ENCODE assay signal across 8 mouse cellular contexts in genomic region chr4:114901643-114902351, GRCm38 (mm10). TPM values are rescaled to one million over a fixed set of nuclear protein-coding genes. Genes with fewer than 3 reads are reported as not detected.
DNase-seq lines count a peak whose midpoint lies in the region; ATAC-seq and TF ChIP-seq lines count a peak whose summit lies in the region.
"Had no signal": no experiment of that assay in that cellular context is flagged by ENCODE, and none has a peak within 500 bp of the region (broad histone marks: within the 10 kb centered on the region; RNA-seq: fewer than 3 reads in every experiment).

No protein-coding gene starts in this region.

- TF ChIP-seq EP300 in liver, postnatal 0 days (IDR thresholded peaks at IDR 0.05; ENCODE audit: low read depth): no peak

- no peak for ATAC-seq in liver, embryonic 12.5 days
- ATAC-seq in liver, postnatal 0 days: no peak
- ATAC-seq in intestine, embryonic 14.5 days (replicated peaks; ENCODE audit: low FRiP score, low TSS enrichment, low read depth): 0 out of 2 replicates have a peak, but pooled peaks have one; percentile 54

- no peak for DNase-seq in liver, postnatal 0 days
- peak; percentile 79 for DNase-seq in embryo, embryonic 11 days
- peak; percentile 80 for DNase-seq in intestine, embryonic 14.5 days (ENCODE audit: low spot score)
- peak; percentile 21 for DNase-seq in naive thymus-derived CD4-positive, alpha-beta T cell, adult 2 months (ENCODE audit: low read depth)
- DNase-seq in urinary bladder, postnatal 14 days (ENCODE audit: low spot score): no peak
- no peak for DNase-seq in cerebellum, adult 9-10 months

- no peaks in the 10 kb centered on the region for H3K4me1 ChIP-seq in liver, embryonic 12.5 days
- 0 out of 2 replicates have a peak, but pooled peaks cover 2% of the 10 kb centered on the region for H3K4me1 ChIP-seq in liver, postnatal 0 days (ENCODE audit: insufficient read depth)
- H3K4me1 ChIP-seq in intestine, embryonic 14.5 days (replicated peaks; ENCODE audit: control insufficient read depth, insufficient read depth, low read length): no peaks in the 10 kb centered on the region

- H3K4me2 ChIP-seq in liver, embryonic 12.5 days: no peak overlapping the region
- H3K4me2 ChIP-seq in liver, postnatal 0 days (ENCODE audit: low read depth, low read length): no peak overlapping the region
- H3K4me2 ChIP-seq in intestine, embryonic 14.5 days (ENCODE audit: low read length): peak overlapping the region; percentile 26; the same call in 1 of the 2 replicates

- no peaks in the 10 kb centered on the region for H3K9me3 ChIP-seq in liver, embryonic 12.5 days (replicated peaks)
- H3K9me3 ChIP-seq in liver, postnatal 0 days (ENCODE audit: low read length): no peaks in the 10 kb centered on the region
- H3K9me3 ChIP-seq in intestine, embryonic 14.5 days (ENCODE audit: control insufficient read depth, low read length): no peaks in the 10 kb centered on the region

- 2% methylated on average over 42 of the region's 42 CpGs for WGBS in liver, embryonic 12.5 days (ENCODE audit: insufficient replicate concordance)
- 1% methylated on average over 42 of the region's 42 CpGs for WGBS in liver, postnatal 0 days (ENCODE audit: insufficient replicate concordance)
- WGBS in intestine, embryonic 14.5 days: under 1% methylated on average over 42 of the region's 42 CpGs

- H3K4me3 ChIP-seq in liver, embryonic 12.5 days: 0 out of 2 replicates have a peak overlapping the region, but pooled peaks have one; percentile 2
- H3K4me3 ChIP-seq in liver, postnatal 0 days (ENCODE audit: low read depth, low read length): no peak overlapping the region
- H3K4me3 ChIP-seq in intestine, embryonic 14.5 days (ENCODE audit: low read depth, low read length): peak overlapping the region; percentile 10; the same call in 1 of the 2 replicates

- peaks cover 100% of the 10 kb centered on the region for H3K27me3 ChIP-seq in liver, embryonic 12.5 days (replicated peaks)
- H3K27me3 ChIP-seq in liver, postnatal 0 days (ENCODE audit: insufficient read depth, low read length): peaks cover 97% of the 10 kb centered on the region
- H3K27me3 ChIP-seq in intestine, embryonic 14.5 days (replicated peaks; ENCODE audit: control insufficient read depth, insufficient read depth, low read length): peaks cover 100% of the 10 kb centered on the region

- no peaks in the 10 kb centered on the region for H3K36me3 ChIP-seq in liver, embryonic 12.5 days
- H3K36me3 ChIP-seq in liver, postnatal 0 days (replicated peaks; ENCODE audit: insufficient read depth, low read length): no peaks in the 10 kb centered on the region
- no peaks in the 10 kb centered on the region for H3K36me3 ChIP-seq in intestine, embryonic 14.5 days (ENCODE audit: control insufficient read depth, insufficient read depth, low read length)

- H3K9ac ChIP-seq in liver, embryonic 12.5 days: no peak overlapping the region
- H3K9ac ChIP-seq in liver, postnatal 0 days (replicated peaks): no peak overlapping the region
- no peak overlapping the region for H3K9ac ChIP-seq in intestine, embryonic 14.5 days (ENCODE audit: low read length)

- TF ChIP-seq CTCF in liver, postnatal 0 days (IDR thresholded peaks at IDR 0.05; ENCODE audit: low read depth): no peak

- H3K27ac ChIP-seq in liver, embryonic 12.5 days: no peak overlapping the region
- no peak overlapping the region for H3K27ac ChIP-seq in liver, postnatal 0 days (ENCODE audit: low read depth)
- no peak overlapping the region for H3K27ac ChIP-seq in intestine, embryonic 14.5 days (ENCODE audit: low read depth)

RNA-seq across cellular contexts. Expression of gene Foxd2, which starts 6.9 kb away (rescaled TPM):
- polyA plus RNA-seq in liver, embryonic 12.5 days (2016; fragmentation: Nextera tagmentation; extraction: Ambion mirVana): 0.11 and 0.16 TPM in 2 replicates
- not detected in 2 replicates for polyA plus RNA-seq in liver, postnatal 0 days (2015; fragmentation: Nextera tagmentation; extraction: Ambion mirVana)
- polyA plus RNA-seq in intestine, embryonic 14.5 days (2014; fragmentation: Nextera tagmentation; extraction: Ambion mirVana): 0.14 and 0.28 TPM in 2 replicates

RNA-seq across cellular contexts. Expression of gene Foxe3, which starts 24.0 kb away (rescaled TPM):
- not detected in 2 replicates for polyA plus RNA-seq in liver, embryonic 12.5 days (2016; fragmentation: Nextera tagmentation; extraction: Ambion mirVana)
- polyA plus RNA-seq in liver, postnatal 0 days (2015; fragmentation: Nextera tagmentation; extraction: Ambion mirVana): not detected in 2 replicates
- not detected in 2 replicates for polyA plus RNA-seq in intestine, embryonic 14.5 days (2014; fragmentation: Nextera tagmentation; extraction: Ambion mirVana)
- polyA plus RNA-seq: small intestine, adult 2 months had no signal

Comparison
In these comparisons a context has a peak if more than half of its experiments do, and no peak if none do; other contexts are left out.
1. DNase-seq: peak in embryo, embryonic 11 days (single experiment), intestine, embryonic 14.5 days (single experiment) and naive thymus-derived CD4-positive, alpha-beta T cell, adult 2 months (single experiment); none in liver, postnatal 0 days (single experiment), urinary bladder, postnatal 14 days (single experiment) and cerebellum, adult 9-10 months (single experiment).